Mouse (Mus musculus) cortical plate, adult 2 months (tissue): ENCODE results near the gene Tanc1.

Experiments used
- CTCF ChIP-seq: fragments of 200-500 bp; IDR thresholded peaks from 2 replicates; pipeline ENCODE4 v1.5.1; 2011; ENCODE audit warnings: mild to moderate bottlenecking, control low read depth, low read length; ENCODE audit not compliant: insufficient read depth; ENCODE audit errors: extremely low read depth
- POLR2A ChIP-seq: fragments of 200-500 bp; IDR thresholded peaks from 2 replicates; pipeline ENCODE4 v1.6.1; 2011; ENCODE audit warnings: mild to moderate bottlenecking, low read length, control low read depth; ENCODE audit not compliant: insufficient read depth; ENCODE audit errors: extremely low read depth

DNA sequence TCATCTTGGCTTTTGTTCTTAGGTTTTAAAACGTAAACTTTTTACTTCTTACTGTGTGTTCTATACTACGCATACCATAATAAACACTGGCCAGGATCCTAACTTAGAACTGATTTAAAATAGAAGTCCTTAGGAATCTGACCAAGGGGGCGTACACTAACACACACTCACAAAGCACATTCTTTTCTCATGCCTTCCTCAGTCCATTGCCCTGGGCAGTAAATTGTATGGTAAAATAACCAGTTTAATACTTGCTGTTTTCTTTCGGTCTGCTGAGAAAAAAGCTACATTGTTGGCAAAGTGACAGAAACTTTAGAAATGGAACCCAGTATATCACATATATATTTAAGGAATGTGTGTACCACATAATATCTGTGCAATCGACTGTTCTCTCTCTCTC lies 2.9 kb upstream of the Tanc1 start:
- TF ChIP-seq CTCF (no peak), POLR2A (no peak)
